Mouse (Mus musculus): ENCODE data around the gene Gm8232. TPM values are rescaled to one million over a fixed set of nuclear protein-coding genes. Genes with fewer than 3 reads are reported as not detected.
"Not testable (repeated sequence)": the region's sequence is repeated elsewhere in the genome, so short reads cannot be mapped to it uniquely, and the experiment has no call there.

Gene Gm8232
- not detected in 2 replicates for polyA plus RNA-seq (2016; fragmentation: Nextera tagmentation; extraction: Ambion mirVana)

- not testable (repeated sequence) for H3K4me1 ChIP-seq (replicated peaks); ATAC-seq (ENCODE audit: insufficient number of reproducible peaks, low FRiP score); H3K36me3 ChIP-seq; H3K27me3 ChIP-seq (replicated peaks); H3K9me3 ChIP-seq (replicated peaks); H3K9ac ChIP-seq; H3K4me3 ChIP-seq; H3K4me2 ChIP-seq; H3K27ac ChIP-seq (ENCODE audit: poor library complexity, severe bottlenecking)
- WGBS, result 81% methylated on average over 3 of the region's 3 CpGs
Observed at GRCm38 (mm10) chr14:44433335-44433734, at the start of gene Gm8232. Gene Gm8232, plus strand, starts transcription at chr14:44433635.

GRCm38 (mm10) chr14:44384233-44384632 lies 49.2 kb upstream of the Gm8232 start:
- H3K27me3 ChIP-seq (replicated peaks); H3K9me3 ChIP-seq (replicated peaks); H3K9ac ChIP-seq; H3K4me1 ChIP-seq (replicated peaks); H3K4me3 ChIP-seq; H3K4me2 ChIP-seq; H3K36me3 ChIP-seq; H3K27ac ChIP-seq (ENCODE audit: poor library complexity, severe bottlenecking); ATAC-seq (ENCODE audit: insufficient number of reproducible peaks, low FRiP score): not testable (repeated sequence)
- 66% methylated on average over 4 of the region's 4 CpGs for WGBS

- not testable (repeated sequence) for H3K4me1 ChIP-seq (replicated peaks); ATAC-seq (ENCODE audit: insufficient number of reproducible peaks, low FRiP score); H3K27ac ChIP-seq (ENCODE audit: poor library complexity, severe bottlenecking); H3K9me3 ChIP-seq (replicated peaks); H3K4me2 ChIP-seq; H3K36me3 ChIP-seq; H3K9ac ChIP-seq; H3K27me3 ChIP-seq (replicated peaks); H3K4me3 ChIP-seq
- WGBS, result no CpG with 5 or more reads among the region's 2 CpGs
Observed at GRCm38 (mm10) chr14:44410588-44410987, 22.8 kb upstream of the Gm8232 start, which contains the start of gene Gm3371. Gene Gm3371, minus strand, starts transcription at chr14:44410688.

Other genes starting within 250 kb of the Gm8232 start
- not detected in 2 replicates for gene Gm8212, start 236.0 kb upstream of the Gm8232 start, polyA plus RNA-seq (2016; fragmentation: Nextera tagmentation; extraction: Ambion mirVana)
- gene 4930503E14Rik, start 220.4 kb upstream of the Gm8232 start, polyA plus RNA-seq (2016; fragmentation: Nextera tagmentation; extraction: Ambion mirVana), result not detected in 2 replicates
- gene Gm8220, start 148.1 kb upstream of the Gm8232 start, polyA plus RNA-seq (2016; fragmentation: Nextera tagmentation; extraction: Ambion mirVana), result not detected in 2 replicates
- gene Gm5930, start 95.1 kb upstream of the Gm8232 start, polyA plus RNA-seq (2016; fragmentation: Nextera tagmentation; extraction: Ambion mirVana), result not detected in 2 replicates
- not detected in 2 replicates for gene Gm8229, start 68.3 kb upstream of the Gm8232 start, polyA plus RNA-seq (2016; fragmentation: Nextera tagmentation; extraction: Ambion mirVana)
- not detected in 2 replicates for gene Gm3371, start 22.9 kb upstream of the Gm8232 start, polyA plus RNA-seq (2016; fragmentation: Nextera tagmentation; extraction: Ambion mirVana)
- gene BC061237, start 58.8 kb downstream of the Gm8232 start, polyA plus RNA-seq (2016; fragmentation: Nextera tagmentation; extraction: Ambion mirVana), result not detected in 2 replicates
- gene Gm17093, start 84.6 kb downstream of the Gm8232 start, polyA plus RNA-seq (2016; fragmentation: Nextera tagmentation; extraction: Ambion mirVana), result not detected in 2 replicates
- gene Gm8247, start 149.5 kb downstream of the Gm8232 start, polyA plus RNA-seq (2016; fragmentation: Nextera tagmentation; extraction: Ambion mirVana), result not detected in 2 replicates
- gene Gm5624, start 194.3 kb downstream of the Gm8232 start, polyA plus RNA-seq (2016; fragmentation: Nextera tagmentation; extraction: Ambion mirVana), result not detected in 2 replicates

Data from heart, embryonic 12.5 days (tissue).